Mouse (Mus musculus) myocyte (in vitro differentiated cells): ENCODE measurements around the gene Pes1. TPM values are rescaled to one million over a fixed set of nuclear protein-coding genes. Genes with fewer than 3 reads are reported as not detected.

Source experiments
- H3K27me3 ChIP-seq: one replicate; pipeline ENCODE4 v1.6.1; 2011; ENCODE audit not compliant: control insufficient read depth, insufficient read depth, insufficient read length
- H3K36me3 ChIP-seq: one replicate; pipeline ENCODE4 v1.6.1; 2011; ENCODE audit not compliant: control insufficient read depth, insufficient read depth
- H3K4me2 ChIP-seq: one replicate; pipeline ENCODE4 v1.6.1; 2011; ENCODE audit warnings: low read depth, control low read depth
- H3K4me3 ChIP-seq: one replicate; pipeline ENCODE4 v1.5.1; 2011; ENCODE audit warnings: mild to moderate bottlenecking, control low read depth, moderate library complexity
- H3K79me2 ChIP-seq: one replicate; pipeline ENCODE4 v1.6.1; 2011; ENCODE audit not compliant: control insufficient read depth, insufficient read depth
- H3ac ChIP-seq: one replicate; pipeline ENCODE4 v1.6.1; 2011; ENCODE audit not compliant: control insufficient read depth, insufficient read length
- CEBPB ChIP-seq: IDR thresholded peaks from 2 replicates; pipeline ENCODE4 v1.6.1; 2011; ENCODE audit warnings: mild to moderate bottlenecking, moderate library complexity; ENCODE audit not compliant: poor library complexity, insufficient read depth, severe bottlenecking
- E2F4 ChIP-seq: IDR thresholded peaks from one replicate; pipeline ENCODE4 v1.6.1; 2011; ENCODE audit warnings: mild to moderate bottlenecking, control low read depth, moderate library complexity; ENCODE audit not compliant: insufficient read depth
- MAX ChIP-seq: IDR thresholded peaks from one replicate; pipeline ENCODE4 v1.6.1; 2011; ENCODE audit warnings: low read depth, mild to moderate bottlenecking, control low read depth
- MYOD1 ChIP-seq, 3 experiments: IDR thresholded peaks; one replicate each; pipeline ENCODE4 v1.6.1; 2011; ENCODE audit warnings: control low read depth in 2 of 3, low read depth in 2 of 3, mild to moderate bottlenecking in 2 of 3, moderate library complexity in 1 of 3; ENCODE audit not compliant: insufficient read length in 2 of 3, control insufficient read depth in 1 of 3
- MYOG ChIP-seq, 3 experiments: IDR thresholded peaks; one replicate each; pipeline ENCODE4 v1.6.1; 2011; ENCODE audit warnings: control low read depth in 2 of 3, low read depth in 2 of 3, mild to moderate bottlenecking in 2 of 3; ENCODE audit not compliant: insufficient read length in 2 of 3, control insufficient read depth in 1 of 3, insufficient read depth in 1 of 3
- POLR2A ChIP-seq: IDR thresholded peaks from one replicate; pipeline ENCODE4 v1.6.1; 2011; ENCODE audit warnings: low read depth, mild to moderate bottlenecking, control low read depth, moderate library complexity; ENCODE audit not compliant: insufficient read length
- POLR2AphosphoS2 ChIP-seq: IDR thresholded peaks from one replicate; pipeline ENCODE4 v1.6.1; 2011; ENCODE audit warnings: low read depth, control low read depth; ENCODE audit not compliant: insufficient read length
- REST ChIP-seq: IDR thresholded peaks from one replicate; pipeline ENCODE4 v1.6.1; 2011; ENCODE audit warnings: mild to moderate bottlenecking, control low read depth, moderate library complexity; ENCODE audit not compliant: insufficient read depth, insufficient read length
- SRF ChIP-seq: IDR thresholded peaks from one replicate; pipeline ENCODE4 v1.6.1; 2011; ENCODE audit warnings: low read depth; ENCODE audit not compliant: control insufficient read depth, insufficient read length
- TCF12 ChIP-seq: IDR thresholded peaks from one replicate; pipeline ENCODE4 v1.6.1; 2011; ENCODE audit warnings: mild to moderate bottlenecking, control low read depth; ENCODE audit not compliant: poor library complexity, insufficient read depth, severe bottlenecking
- TCF3 ChIP-seq: IDR thresholded peaks from one replicate; pipeline ENCODE4 v1.6.1; 2011; ENCODE audit warnings: low read depth, control low read depth; ENCODE audit not compliant: insufficient read length
- USF1 ChIP-seq: IDR thresholded peaks from one replicate; pipeline ENCODE4 v1.6.1; 2011; ENCODE audit warnings: low read depth, mild to moderate bottlenecking, control low read depth, moderate library complexity
- polyA plus RNA-seq: library from polyadenylated mRNA; unstranded; fragments of >200 nt; fragmentation: generic; extraction: Trizol; gene quantifications from one replicate; pipeline ENCODE4 v1.2.1, GENCODE M21; 2012; ENCODE audit warnings: missing spikeins

The Pes1 gene
- polyA plus RNA-seq, 1 experiment: 104 TPM

DNA sequence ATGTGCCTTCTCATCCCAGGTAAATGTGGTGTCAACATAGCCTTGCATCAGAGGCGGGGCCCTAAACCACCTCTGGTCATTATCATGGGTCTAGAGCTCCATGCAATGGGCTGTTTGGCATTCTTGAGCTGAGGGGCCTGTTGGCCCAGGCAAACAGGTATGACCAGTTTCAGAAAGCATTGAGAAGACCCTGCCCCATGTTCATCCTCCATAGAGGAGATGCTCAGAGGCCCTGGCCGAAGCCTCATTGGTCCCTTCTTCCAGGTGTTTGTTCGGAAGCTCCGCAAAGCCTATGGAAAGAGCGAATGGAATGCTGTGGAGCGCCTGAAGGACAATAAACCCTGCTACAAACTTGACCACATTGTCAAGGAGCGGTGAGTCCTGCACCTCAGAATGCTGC lies 6.6 kb downstream of the Pes1 start:
- Histone ChIP-seq H3K4me3 (no peak overlapping the region), H3K4me2 (no peak overlapping the region), H3ac (no peak overlapping the region), H3K79me2 (peaks cover 20% of the 10 kb centered on the region), H3K27me3 (no peaks in the 10 kb centered on the region), H3K36me3 (peaks cover 42% of the 10 kb centered on the region)
- TF ChIP-seq REST: no peak
- TF ChIP-seq POLR2AphosphoS2: no peak

DNA sequence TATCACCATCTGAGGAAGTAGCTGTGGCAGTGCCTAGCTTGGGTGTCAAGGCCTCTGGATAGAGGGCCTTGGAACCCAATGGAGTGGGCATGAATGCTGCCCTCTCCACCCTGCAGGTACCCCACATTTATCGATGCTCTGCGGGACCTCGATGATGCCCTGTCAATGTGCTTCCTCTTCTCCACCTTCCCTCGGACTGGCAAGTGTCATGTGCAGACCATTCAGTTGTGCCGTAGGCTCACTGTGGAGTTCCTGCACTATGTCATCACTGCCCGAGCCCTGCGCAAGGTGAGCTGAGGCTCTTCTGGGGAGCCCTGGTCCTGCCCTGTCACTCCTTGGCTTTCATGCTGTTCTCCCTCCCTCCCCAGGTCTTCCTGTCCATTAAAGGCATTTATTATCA lies 9.3 kb downstream of the Pes1 start:
- H3K79me2 ChIP-seq: no peaks in the 10 kb centered on the region
- no peak overlapping the region for H3ac ChIP-seq
- no peaks in the 10 kb centered on the region for H3K27me3 ChIP-seq
- H3K4me2 ChIP-seq: no peak overlapping the region
- TF ChIP-seq CEBPB (no peak), REST (no peak), POLR2A (no peak), MAX (no peak), POLR2AphosphoS2 (no peak), MYOD1 (IDR thresholded peaks at IDR 0.05; ENCODE audit: control insufficient read depth in 1 of 3, insufficient read length in 2 of 3, low read depth in 2 of 3) (no peak), TCF3 (no peak), USF1 (no peak), E2F4 (no peak), TCF12 (no peak), SRF (no peak), MYOG (IDR thresholded peaks at IDR 0.05; ENCODE audit: control insufficient read depth in 1 of 3, insufficient read depth in 1 of 3, insufficient read length in 2 of 3, low read depth in 2 of 3) (no peak)
- no peak overlapping the region for H3K4me3 ChIP-seq
- H3K36me3 ChIP-seq: peaks cover 48% of the 10 kb centered on the region

DNA sequence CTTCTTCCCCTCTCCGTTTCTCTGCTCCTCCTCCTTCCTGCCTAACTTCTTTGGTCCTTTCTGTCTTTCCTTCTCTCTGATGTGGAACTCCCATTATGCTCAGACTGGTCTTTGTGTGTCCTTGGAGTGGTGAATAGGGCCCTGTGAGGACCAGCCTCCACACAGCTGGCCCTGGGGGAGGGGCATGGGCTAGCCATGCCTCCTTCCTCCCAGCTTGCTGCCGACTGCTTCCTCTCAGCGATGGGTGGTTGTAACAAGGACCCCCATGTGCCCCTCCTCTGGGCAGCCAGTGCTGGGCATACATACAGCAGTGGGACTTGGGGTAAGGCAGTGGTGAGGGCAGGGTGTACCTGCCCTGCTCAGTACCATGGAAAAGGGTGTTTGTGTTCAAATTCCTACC lies 10.5 kb downstream of the Pes1 start:
- TF ChIP-seq POLR2AphosphoS2 (no peak), MYOG (IDR thresholded peaks at IDR 0.05; ENCODE audit: control insufficient read depth in 1 of 3, insufficient read depth in 1 of 3, insufficient read length in 2 of 3, low read depth in 2 of 3) (no peak), TCF12 (no peak), REST (no peak)
- Histone ChIP-seq H3K4me2 (no peak overlapping the region), H3ac (no peak overlapping the region), H3K36me3 (peaks cover 57% of the 10 kb centered on the region), H3K4me3 (no peak overlapping the region), H3K27me3 (no peaks in the 10 kb centered on the region), H3K79me2 (no peaks in the 10 kb centered on the region)

DNA sequence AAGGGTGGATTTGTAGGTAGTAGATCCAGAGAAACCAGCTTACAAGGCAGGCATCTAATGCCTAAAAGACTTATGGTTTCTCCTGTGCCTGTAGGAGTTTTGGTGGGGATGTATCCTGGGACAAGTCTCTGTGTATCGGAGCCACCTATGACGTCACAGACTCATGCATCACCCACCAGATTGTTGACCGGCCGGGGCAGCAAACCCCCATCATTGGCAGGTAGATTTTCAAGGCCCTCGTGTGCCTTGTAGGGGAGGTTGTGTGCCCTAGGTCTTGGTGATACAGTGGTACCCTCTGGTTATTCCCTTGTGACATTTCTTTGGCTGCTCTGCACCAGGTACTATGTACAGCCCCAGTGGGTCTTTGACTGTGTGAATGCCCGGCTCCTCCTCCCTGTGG lies 12.9 kb downstream of the Pes1 start, which contains the start of gene 4930556J24Rik:
4930556J24Rik (minus strand) TSS at position 101 of the 400 bp plus-strand sequence.
- H3ac ChIP-seq: no peak within 1 kb of the TSS
- no peaks in the 10 kb centered on the region for H3K27me3 ChIP-seq
- H3K36me3 ChIP-seq: peaks cover 42% of the 10 kb centered on the region
- H3K79me2 ChIP-seq: no peaks in the 10 kb centered on the region
- no peak within 1 kb of the TSS for H3K4me3 ChIP-seq
- no peak within 1 kb of the TSS for H3K4me2 ChIP-seq
- TF ChIP-seq REST (no peak), MAX (no peak), MYOG (IDR thresholded peaks at IDR 0.05; ENCODE audit: control insufficient read depth in 1 of 3, insufficient read depth in 1 of 3, insufficient read length in 2 of 3, low read depth in 2 of 3) (no peak), USF1 (no peak), E2F4 (no peak), TCF3 (no peak), SRF (no peak), POLR2AphosphoS2 (no peak), CEBPB (no peak), TCF12 (no peak), MYOD1 (IDR thresholded peaks at IDR 0.05; ENCODE audit: control insufficient read depth in 1 of 3, insufficient read length in 2 of 3, low read depth in 2 of 3) (no peak), POLR2A (no peak)

- Histone ChIP-seq H3K27me3 (no peaks in the 10 kb centered on the region), H3K79me2 (no peaks in the 10 kb centered on the region), H3ac (no peak overlapping the region), H3K4me2 (no peak overlapping the region), H3K36me3 (peaks cover 29% of the 10 kb centered on the region), H3K4me3 (no peak overlapping the region)
- TF ChIP-seq MYOD1 (IDR thresholded peaks at IDR 0.05; ENCODE audit: control insufficient read depth in 1 of 3, insufficient read length in 2 of 3, low read depth in 2 of 3) (no peak), POLR2A (no peak), E2F4 (no peak), MAX (no peak), CEBPB (no peak), TCF12 (no peak), MYOG (IDR thresholded peaks at IDR 0.05; ENCODE audit: control insufficient read depth in 1 of 3, insufficient read depth in 1 of 3, insufficient read length in 2 of 3, low read depth in 2 of 3) (no peak), TCF3 (no peak), POLR2AphosphoS2 (no peak), SRF (no peak), REST (no peak), USF1 (no peak)
Measured at GRCm38 (mm10) chr11:3978421-3978820, 14.6 kb downstream of the Pes1 start.
